Mouse (Mus musculus) heart, embryonic 13.5 days (tissue): ENCODE results near the gene Rrp12. TPM values are rescaled to one million over a fixed set of nuclear protein-coding genes. Genes with fewer than 3 reads are reported as not detected.

Experiments
- ATAC-seq: fragments of 200-750 bp; cut with Nextera tagmentation; 2 replicates; pipeline ENCODE4 v1.8.0; 2017; ENCODE audit warnings: moderate TSS enrichment; ENCODE audit not compliant: insufficient number of reproducible peaks, low FRiP score, low TSS enrichment; ENCODE audit errors: extremely low read depth
- H3K27ac ChIP-seq: fragments of 300-500 bp; sonication (generic); replicated peaks from 2 replicates; pipeline ENCODE4 v1.5.1; 2015; ENCODE audit warnings: moderate library complexity, mild to moderate bottlenecking, inconsistent platforms
- H3K27me3 ChIP-seq: fragments of 300-500 bp; sonication (generic); replicated peaks from 2 replicates; pipeline ENCODE4 v1.6.1; 2015; ENCODE audit warnings: mild to moderate bottlenecking, inconsistent platforms
- H3K36me3 ChIP-seq: fragments of 300-500 bp; sonication (generic); 2 replicates; pipeline ENCODE4 v1.6.1; 2015; ENCODE audit warnings: mild to moderate bottlenecking, inconsistent platforms
- H3K4me1 ChIP-seq: fragments of 300-500 bp; sonication (generic); 2 replicates; pipeline ENCODE4 v1.6.1; 2015; ENCODE audit warnings: inconsistent platforms
- H3K4me2 ChIP-seq: fragments of 300-500 bp; sonication (generic); 2 replicates; pipeline ENCODE4 v1.6.1; 2015; ENCODE audit warnings: inconsistent platforms, mild to moderate bottlenecking, moderate library complexity
- H3K4me3 ChIP-seq: fragments of 300-500 bp; sonication (generic); 2 replicates; pipeline ENCODE4 v1.5.1; 2015; ENCODE audit warnings: moderate library complexity, mild to moderate bottlenecking, inconsistent platforms
- H3K9ac ChIP-seq: fragments of 300-500 bp; sonication (generic); 2 replicates; pipeline ENCODE4 v1.6.1; 2015; ENCODE audit warnings: inconsistent platforms, mild to moderate bottlenecking, moderate library complexity
- H3K9me3 ChIP-seq: fragments of 300-500 bp; sonication (generic); 2 replicates; pipeline ENCODE4 v1.6.1; 2016; ENCODE audit warnings: inconsistent platforms
- WGBS: fragments of 180-500 bp; shearing (Covaris S2); methylation state at CpG from one replicate; pipeline ENCODE4 v1.1.7; 2015; ENCODE audit warnings: mixed read lengths; 5-methylcytosine and 5-hydroxymethylcytosine counted together
- polyA plus RNA-seq: library from polyadenylated mRNA; unstranded; fragments of >200 nt; fragmentation: Nextera tagmentation; extraction: Ambion mirVana; gene quantifications from 2 replicates; pipeline ENCODE4 v1.2.1, GENCODE M21; 2015

Rrp12 gene
- polyA plus RNA-seq, 1 experiment from 2014 or later = 11.8 TPM

GRCm38 (mm10) chr19:41821436-41821835 is 74.5 kb downstream of the Rrp12 start:
- Histone ChIP-seq H3K27ac (no peak overlapping the region), H3K4me2 (no peak overlapping the region)

GRCm38 (mm10) chr19:41818749-41819148 is 77.2 kb downstream of the Rrp12 start:
- Histone ChIP-seq H3K4me3 (no peak overlapping the region), H3K9ac (no peak overlapping the region), H3K9me3 (no peaks in the 10 kb centered on the region), H3K27me3 (no peaks in the 10 kb centered on the region), H3K4me1 (peaks cover 11% of the 10 kb centered on the region), H3K4me2 (no peak overlapping the region), H3K27ac (no peak overlapping the region), H3K36me3 (no peaks in the 10 kb centered on the region)
- 82% methylated on average over 4 of the region's 4 CpGs for WGBS
- no peak for ATAC-seq

More at GRCm38 (mm10) chr19:41821436-41821835, 74.5 kb downstream of the Rrp12 start:
- Histone ChIP-seq H3K4me1 (peaks cover 11% of the 10 kb centered on the region), H3K9ac (no peak overlapping the region), H3K36me3 (no peaks in the 10 kb centered on the region), H3K9me3 (no peaks in the 10 kb centered on the region), H3K4me3 (no peak overlapping the region), H3K27me3 (no peaks in the 10 kb centered on the region)
- WGBS = 14% methylated on average over 5 of the region's 5 CpGs
- no peak for ATAC-seq

- no peaks in the 10 kb centered on the region for H3K9me3 ChIP-seq
- H3K9ac ChIP-seq = 0 out of 2 replicates have a peak overlapping the region, but pooled peaks have one; percentile 34
- H3K4me1 ChIP-seq = peaks cover 11% of the 10 kb centered on the region
- ATAC-seq = no peak
- H3K27me3 ChIP-seq = no peaks in the 10 kb centered on the region
- peak overlapping the region; percentile 24; the same call in 1 of the 2 replicates for H3K27ac ChIP-seq
- peak overlapping the region; percentile 4; the same call in 1 of the 2 replicates for H3K4me2 ChIP-seq
- H3K36me3 ChIP-seq = no peaks in the 10 kb centered on the region
- no peak overlapping the region for H3K4me3 ChIP-seq
- WGBS = 36% methylated on average over 10 of the region's 10 CpGs
These were observed 78.6 kb downstream of the Rrp12 start for GRCm38 (mm10) chr19:41817325-41817724.

GRCm38 (mm10) chr19:41816915-41817314 is 79.1 kb downstream of the Rrp12 start:
- Histone ChIP-seq H3K9ac (no peak overlapping the region), H3K9me3 (no peaks in the 10 kb centered on the region), H3K4me3 (no peak overlapping the region), H3K36me3 (no peaks in the 10 kb centered on the region), H3K4me1 (peaks cover 11% of the 10 kb centered on the region), H3K4me2 (peak overlapping the region; percentile 4; the same call in 1 of the 2 replicates), H3K27ac (0 out of 2 replicates have a peak overlapping the region, but pooled peaks have one; percentile 24), H3K27me3 (no peaks in the 10 kb centered on the region)
- WGBS = 48% methylated on average over 5 of the region's 5 CpGs
- no peak for ATAC-seq

GRCm38 (mm10) chr19:41816410-41816809 is 79.6 kb downstream of the Rrp12 start:
- H3K27ac ChIP-seq = no peak overlapping the region
- ATAC-seq = no peak
- peaks cover 11% of the 10 kb centered on the region for H3K4me1 ChIP-seq
- H3K4me3 ChIP-seq = no peak overlapping the region
- H3K9ac ChIP-seq = no peak overlapping the region
- 62% methylated on average over 5 of the region's 5 CpGs for WGBS
- H3K36me3 ChIP-seq = no peaks in the 10 kb centered on the region
- H3K4me2 ChIP-seq = no peak overlapping the region
- H3K27me3 ChIP-seq = no peaks in the 10 kb centered on the region
- H3K9me3 ChIP-seq = no peaks in the 10 kb centered on the region

GRCm38 (mm10) chr19:41813374-41813773 is 82.6 kb downstream of the Rrp12 start:
- no peaks in the 10 kb centered on the region for H3K9me3 ChIP-seq
- 85% methylated on average over 4 of the region's 4 CpGs for WGBS

More at GRCm38 (mm10) chr19:41813374-41813773, 82.6 kb downstream of the Rrp12 start:
- Histone ChIP-seq H3K4me2 (no peak overlapping the region), H3K4me1 (peaks cover 11% of the 10 kb centered on the region), H3K9ac (no peak overlapping the region), H3K36me3 (no peaks in the 10 kb centered on the region), H3K4me3 (no peak overlapping the region), H3K27ac (no peak overlapping the region), H3K27me3 (no peaks in the 10 kb centered on the region)
- ATAC-seq = no peak

Other genes starting within 250 kb of the Rrp12 start
- gene Slit1, start 152.5 kb downstream of the Rrp12 start, polyA plus RNA-seq = 0.10 and 0.32 TPM in 2 replicates
- gene Arhgap19, start 94.1 kb downstream of the Rrp12 start, polyA plus RNA-seq = 11.9 and 13.4 TPM in 2 replicates
- gene Frat1, start 66.2 kb downstream of the Rrp12 start, polyA plus RNA-seq = 2.1 and 2.2 TPM in 2 replicates
- gene Frat2, start 48.0 kb downstream of the Rrp12 start, polyA plus RNA-seq = 1.6 and 2.1 TPM in 2 replicates
- gene Pgam1, start 15.8 kb upstream of the Rrp12 start, polyA plus RNA-seq = 780 and 862 TPM in 2 replicates
- gene Exosc1, start 37.2 kb upstream of the Rrp12 start, polyA plus RNA-seq = 46.5 and 47.1 TPM in 2 replicates
- 55.3 and 57.5 TPM in 2 replicates for gene Zdhhc16, start 37.3 kb upstream of the Rrp12 start, polyA plus RNA-seq
- 17.2 and 22.1 TPM in 2 replicates for gene Mms19, start 85.0 kb upstream of the Rrp12 start, polyA plus RNA-seq
- 12.8 and 14.6 TPM in 2 replicates for gene Ubtd1, start 85.6 kb upstream of the Rrp12 start, polyA plus RNA-seq
- not detected in 2 replicates for gene Ankrd2, start 139.8 kb upstream of the Rrp12 start, polyA plus RNA-seq
- gene Hoga1, start 149.4 kb upstream of the Rrp12 start, polyA plus RNA-seq = 0.44 and 1.4 TPM in 2 replicates
- not detected in 2 replicates for gene 4933411K16Rik, start 156.1 kb upstream of the Rrp12 start, polyA plus RNA-seq
- gene Morn4, start 190.2 kb upstream of the Rrp12 start, polyA plus RNA-seq = 15.2 and 15.3 TPM in 2 replicates
- gene Pi4k2a, start 194.3 kb upstream of the Rrp12 start, polyA plus RNA-seq = 14.5 and 16.9 TPM in 2 replicates
- gene Avpi1, start 232.9 kb upstream of the Rrp12 start, polyA plus RNA-seq = 30.6 and 34.2 TPM in 2 replicates